Mouse (Mus musculus): ENCODE results near the gene Cdc42se2.

DNA sequence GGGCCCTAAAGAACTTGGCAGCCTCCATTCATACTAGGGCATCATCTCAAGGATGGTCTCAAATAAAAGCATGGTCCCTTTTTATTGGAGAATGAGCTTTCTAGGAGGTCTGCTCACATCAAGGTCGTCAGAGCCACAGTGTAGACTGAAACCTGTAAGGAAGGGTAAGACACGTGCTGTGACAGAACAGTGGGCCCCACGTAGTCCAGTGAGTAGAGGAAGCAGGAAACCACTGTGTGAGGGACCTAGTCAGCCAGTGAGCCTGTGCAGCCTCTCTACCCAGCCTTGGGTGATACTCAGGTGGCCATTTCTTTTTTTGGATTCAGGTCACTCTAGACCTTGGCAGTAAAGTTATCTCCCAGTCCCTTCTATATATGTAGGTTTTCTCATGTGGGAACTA is 87.5 kb downstream of the Cdc42se2 start:
- TF ChIP-seq POLR2A (IDR thresholded peaks at IDR 0.05; ENCODE audit: borderline replicate concordance, extremely low read depth, insufficient read depth, insufficient read length, poor library complexity, severe bottlenecking): no peak
- no peak for TF ChIP-seq CTCF (IDR thresholded peaks at IDR 0.05; ENCODE audit: borderline replicate concordance, extremely low read depth, insufficient read depth, insufficient read length)

Data from brain, embryonic 14.5 days (tissue).